Mouse (Mus musculus) kidney, postnatal 0 days (tissue): ENCODE measurements around the gene Slc22a30. TPM values are rescaled to one million over a fixed set of nuclear protein-coding genes. Genes with fewer than 3 reads are reported as not detected.
"Not testable (repeated sequence)": the region's sequence is repeated elsewhere in the genome, so short reads cannot be mapped to it uniquely, and the experiment has no call there.

Experiments used
- ATAC-seq: fragments of 200-750 bp; cut with Nextera tagmentation; replicated peaks from 2 replicates; pipeline ENCODE4 v1.8.0; 2017; ENCODE audit warnings: low read depth, moderate number of reproducible peaks, moderate TSS enrichment, moderate library complexity; ENCODE audit not compliant: low FRiP score
- DNase-seq: peaks from one replicate; pipeline ENCODE4 v3.0.0-alpha.2; 2016; ENCODE audit warnings: low spot score
- H3K27ac ChIP-seq: fragments of 300-500 bp; sonication (generic); 2 replicates; pipeline ENCODE4 v1.5.1; 2014; ENCODE audit warnings: mild to moderate bottlenecking
- H3K27me3 ChIP-seq: fragments of 300-500 bp; sonication (generic); 2 replicates; pipeline ENCODE4 v1.6.1; 2014; ENCODE audit warnings: low read length, mixed read lengths; ENCODE audit not compliant: insufficient read depth
- H3K36me3 ChIP-seq: fragments of 300-500 bp; sonication (generic); 2 replicates; pipeline ENCODE4 v1.6.1; 2014; ENCODE audit warnings: low read length, mixed read lengths; ENCODE audit not compliant: insufficient read depth
- H3K4me1 ChIP-seq: fragments of 300-500 bp; sonication (generic); replicated peaks from 2 replicates; pipeline ENCODE4 v1.6.1; 2014; ENCODE audit warnings: antibody characterized with exemption, low read length, mixed read lengths; ENCODE audit not compliant: insufficient read depth
- H3K4me2 ChIP-seq: fragments of 300-500 bp; sonication (generic); 2 replicates; pipeline ENCODE4 v1.6.1; 2014; ENCODE audit warnings: mild to moderate bottlenecking, low read length, moderate library complexity, mixed read lengths
- H3K4me3 ChIP-seq: fragments of 300-500 bp; sonication (generic); replicated peaks from 2 replicates; pipeline ENCODE4 v1.5.1; 2014; ENCODE audit warnings: low read depth, low read length
- H3K9ac ChIP-seq: fragments of 300-500 bp; sonication (generic); 2 replicates; pipeline ENCODE4 v1.6.1; 2014; ENCODE audit warnings: low read depth, low read length
- H3K9me3 ChIP-seq: fragments of 300-500 bp; sonication (generic); replicated peaks from 2 replicates; pipeline ENCODE4 v1.6.1; 2016; ENCODE audit warnings: low read length, inconsistent platforms, mixed read lengths
- CTCF ChIP-seq: IDR thresholded peaks from 2 replicates; pipeline ENCODE4 v1.5.1; 2016; ENCODE audit warnings: antibody characterized with exemption, low read depth, mild to moderate bottlenecking, moderate library complexity
- WGBS: fragments of 180-500 bp; shearing (Covaris S2); extraction: QIAGEN DNeasy Blood & Tissue Kit; methylation state at CpG from one replicate; pipeline ENCODE4 v1.1.7; 2014; 5-methylcytosine and 5-hydroxymethylcytosine counted together
- polyA plus RNA-seq: library from polyadenylated mRNA; unstranded; fragments of >200 nt; fragmentation: Nextera tagmentation; extraction: Ambion mirVana; gene quantifications from 2 replicates; pipeline ENCODE4 v1.2.1, GENCODE M21; 2015

The Slc22a30 gene
- 9.3 and 11.6 TPM in 2 replicates for polyA plus RNA-seq

DNA sequence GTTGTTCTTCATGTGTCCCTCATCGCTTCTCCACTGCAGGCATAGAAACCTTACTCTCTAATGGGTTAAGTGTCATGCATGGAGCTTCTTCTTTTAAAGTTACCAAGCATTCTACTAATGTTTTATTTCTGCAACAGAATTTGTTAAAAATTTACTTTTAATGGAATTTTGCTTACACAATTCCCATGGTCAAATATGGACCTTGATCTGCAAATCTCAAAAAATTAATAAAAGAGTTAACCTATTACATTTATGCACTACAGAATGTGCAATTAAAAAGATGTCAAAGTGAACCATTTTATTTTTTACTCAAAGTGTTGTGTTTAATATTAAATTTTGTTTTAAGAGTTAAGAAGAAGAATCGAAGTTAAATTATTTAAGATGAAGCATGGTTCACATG, at the start of gene Slc22a30:
Gene Slc22a30, minus strand, starts transcription at position 101 of the 400 bp plus-strand sequence.
- H3K27me3 ChIP-seq, H3K4me3 ChIP-seq, H3K9ac ChIP-seq, H3K36me3 ChIP-seq, H3K9me3 ChIP-seq, DNase-seq, ATAC-seq, H3K27ac ChIP-seq, H3K4me2 ChIP-seq, H3K4me1 ChIP-seq: not testable (repeated sequence)
- whole genome bisulfite sequencing: 84% methylated on average over 1 of the region's 2 CpGs

DNA sequence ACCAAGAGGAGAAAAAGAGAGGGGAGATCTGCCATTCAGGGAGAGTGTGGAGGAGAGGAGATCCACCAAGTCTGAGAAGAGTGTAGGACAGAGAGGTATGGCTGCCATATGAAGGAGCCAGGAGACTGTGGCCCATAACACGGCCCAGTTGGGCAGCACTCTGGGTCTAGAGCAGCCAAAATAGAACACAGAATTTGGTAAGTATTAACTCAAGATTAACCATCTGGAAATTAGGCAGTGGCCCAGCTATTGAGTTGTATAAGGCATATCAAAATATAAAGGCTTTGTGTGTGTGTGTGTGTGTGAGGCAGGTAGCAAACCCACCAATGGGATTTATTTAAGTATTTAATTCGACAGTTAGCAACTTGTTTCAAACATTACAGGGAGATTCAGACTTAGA, 43.4 kb upstream of the Slc22a30 start:
- no peaks in the 10 kb centered on the region for H3K27me3 ChIP-seq
- H3K4me3 ChIP-seq: no peak overlapping the region
- no peak overlapping the region for H3K4me2 ChIP-seq
- TF ChIP-seq CTCF: no peak
- WGBS: 78% methylated on average over 2 of the region's 2 CpGs
- no peak for ATAC-seq
- H3K9ac ChIP-seq: no peak overlapping the region
- H3K9me3 ChIP-seq: no peaks in the 10 kb centered on the region
- H3K4me1 ChIP-seq: no peaks in the 10 kb centered on the region
- no peak overlapping the region for H3K27ac ChIP-seq
- H3K36me3 ChIP-seq: no peaks in the 10 kb centered on the region
- no peak for DNase-seq

DNA sequence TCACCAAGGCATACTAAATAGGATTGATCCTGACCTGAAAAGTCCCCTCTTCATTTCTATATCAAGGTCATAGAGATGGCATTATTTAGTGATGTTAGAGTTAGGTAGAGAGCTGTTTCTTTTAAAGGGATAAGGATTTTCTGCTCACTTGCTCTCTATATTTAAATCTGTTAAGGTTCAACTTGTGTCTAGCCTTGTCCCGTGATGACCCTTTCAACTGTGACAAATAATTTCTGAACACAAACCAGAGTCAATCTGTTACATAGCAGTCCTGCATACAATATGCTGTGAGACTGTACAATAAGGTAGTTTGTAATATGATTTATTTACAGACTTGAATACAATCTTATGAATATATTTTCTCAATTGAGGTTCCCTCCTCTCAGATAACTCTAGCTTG, 42.6 kb upstream of the Slc22a30 start:
- no peaks in the 10 kb centered on the region for H3K4me1 ChIP-seq
- no peaks in the 10 kb centered on the region for H3K9me3 ChIP-seq
- H3K27ac ChIP-seq: no peak overlapping the region
- no peak overlapping the region for H3K4me3 ChIP-seq
- ATAC-seq (no peak), DNase-seq (no peak)
- no peak overlapping the region for H3K4me2 ChIP-seq
- H3K27me3 ChIP-seq: no peaks in the 10 kb centered on the region
- 70% methylated on average over 1 of the region's 1 CpGs for WGBS
- TF ChIP-seq CTCF: no peak
- no peaks in the 10 kb centered on the region for H3K36me3 ChIP-seq
- H3K9ac ChIP-seq: no peak overlapping the region

DNA sequence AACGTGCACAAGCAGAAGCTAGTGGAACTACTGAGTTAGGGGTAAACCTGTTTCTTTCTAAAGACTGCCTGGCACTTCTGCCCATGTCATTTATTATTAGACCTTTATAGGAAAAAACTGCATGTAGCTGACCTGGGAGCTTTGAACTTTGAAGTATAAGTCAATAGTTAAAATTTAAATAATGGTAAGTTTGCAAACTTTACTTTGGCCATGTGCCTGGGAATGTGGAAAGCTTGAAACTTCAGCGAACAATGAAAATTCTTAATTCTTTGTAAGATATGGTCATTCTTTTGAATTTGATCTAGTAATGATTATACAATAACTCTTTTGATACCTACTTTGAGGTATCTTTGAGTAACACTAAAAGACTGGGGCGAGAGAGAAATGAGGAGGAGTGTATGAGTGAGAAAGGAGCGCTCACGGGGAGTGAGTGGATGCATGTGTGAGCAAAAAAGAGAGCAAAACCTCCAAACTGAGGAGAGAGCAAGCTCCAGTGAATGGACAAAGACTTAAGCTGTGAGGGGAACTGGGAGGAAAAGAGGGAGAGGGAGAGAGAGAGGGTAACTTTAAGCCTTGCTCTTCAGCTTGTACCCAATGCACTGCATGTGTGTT, 26.2 kb upstream of the Slc22a30 start:
- no peak overlapping the region for H3K9ac ChIP-seq
- ATAC-seq (no peak), DNase-seq (no peak)
- H3K4me3 ChIP-seq: no peak overlapping the region
- no peaks in the 10 kb centered on the region for H3K4me1 ChIP-seq
- no peaks in the 10 kb centered on the region for H3K36me3 ChIP-seq
- no peaks in the 10 kb centered on the region for H3K9me3 ChIP-seq
- H3K27me3 ChIP-seq: no peaks in the 10 kb centered on the region
- WGBS: 78% methylated on average over 5 of the region's 5 CpGs
- H3K4me2 ChIP-seq: no peak overlapping the region
- no peak for TF ChIP-seq CTCF
- H3K27ac ChIP-seq: no peak overlapping the region

DNA sequence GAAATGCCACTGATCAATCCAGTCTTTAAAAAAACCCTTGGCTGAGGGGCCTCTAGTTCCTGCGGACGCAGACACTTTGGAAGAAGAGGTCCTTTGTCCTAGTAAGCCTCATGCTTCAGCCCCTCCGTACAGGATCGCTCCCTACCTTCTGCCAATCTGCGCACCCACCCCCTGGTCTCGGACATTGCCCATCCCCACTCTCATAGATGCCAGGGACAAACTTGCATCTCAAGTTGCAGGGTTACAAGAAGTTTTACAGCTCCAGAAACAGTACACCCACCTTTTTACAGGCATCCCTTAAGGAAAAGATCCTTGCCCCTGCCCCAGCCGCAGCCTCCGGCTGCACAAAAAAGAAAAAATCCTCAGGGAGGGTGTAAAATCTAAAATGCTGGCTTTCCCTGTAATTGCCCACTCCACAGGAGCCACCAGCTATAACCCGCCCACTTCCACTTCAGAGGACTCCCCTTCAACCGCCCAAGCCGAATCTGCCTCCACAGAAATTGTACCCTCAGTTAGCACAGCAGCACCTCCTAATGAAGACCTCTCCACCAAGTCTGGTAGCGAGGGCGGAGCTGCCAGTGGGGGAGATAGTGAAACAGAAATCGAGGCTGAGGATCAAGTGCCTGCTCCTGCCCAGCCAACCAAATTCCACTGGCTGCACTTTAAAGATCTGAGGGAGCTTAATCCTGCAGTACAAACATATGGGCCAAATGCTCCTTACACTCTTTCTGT, 2.5 kb upstream of the Slc22a30 start:
- not testable (repeated sequence) for H3K36me3 ChIP-seq, H3K27ac ChIP-seq, H3K9ac ChIP-seq, H3K4me1 ChIP-seq, H3K27me3 ChIP-seq, H3K9me3 ChIP-seq, H3K4me3 ChIP-seq
- peak; percentile 34 for DNase-seq
- WGBS: 24% methylated on average over 14 of the region's 14 CpGs
- H3K4me2 ChIP-seq: peak overlapping the region; percentile 28; the same call in 1 of the 2 replicates
- ATAC-seq: peak; percentile 57

Other genes with a start within 250 kb of the Slc22a30 start
- 19.9 and 20.9 TPM in 2 replicates for gene Slc22a29, start 186.2 kb downstream of the Slc22a30 start, polyA plus RNA-seq
- gene Slc22a8, start 186.1 kb upstream of the Slc22a30 start, polyA plus RNA-seq: 19.2 and 25.5 TPM in 2 replicates
- 73.8 and 93.1 TPM in 2 replicates for gene Slc22a6, start 212.9 kb upstream of the Slc22a30 start, polyA plus RNA-seq